Mouse (Mus musculus) midbrain, embryonic 16.5 days (tissue): ENCODE results near the gene Coro1b. TPM values are rescaled to one million over a fixed set of nuclear protein-coding genes. Genes with fewer than 3 reads are reported as not detected.

Source experiments
- ATAC-seq: fragments of 200-750 bp; cut with Nextera tagmentation; 2 replicates; pipeline ENCODE4 v1.8.0; 2017; ENCODE audit warnings: moderate TSS enrichment
- H3K27ac ChIP-seq: fragments of 300-500 bp; sonication (generic); 2 replicates; pipeline ENCODE4 v1.5.1; 2014; ENCODE audit warnings: mild to moderate bottlenecking, low read length, mixed read lengths
- H3K27me3 ChIP-seq: fragments of 300-500 bp; sonication (generic); 2 replicates; pipeline ENCODE4 v1.6.1; 2014; ENCODE audit warnings: low read depth, low read length, mixed read lengths; ENCODE audit not compliant: control insufficient read depth, insufficient read depth
- H3K36me3 ChIP-seq: fragments of 300-500 bp; sonication (generic); 2 replicates; pipeline ENCODE4 v1.6.1; 2014; ENCODE audit warnings: mild to moderate bottlenecking, low read length, moderate library complexity, mixed read lengths; ENCODE audit not compliant: control insufficient read depth, insufficient read depth
- H3K4me1 ChIP-seq: fragments of 300-500 bp; sonication (generic); 2 replicates; pipeline ENCODE4 v1.6.1; 2014; ENCODE audit warnings: mild to moderate bottlenecking, low read length, mixed read lengths; ENCODE audit not compliant: control insufficient read depth, insufficient read depth
- H3K4me2 ChIP-seq: fragments of 300-500 bp; sonication (generic); 2 replicates; pipeline ENCODE4 v1.6.1; 2014; ENCODE audit warnings: mild to moderate bottlenecking, low read length, mixed read lengths
- H3K4me3 ChIP-seq: fragments of 300-500 bp; sonication (generic); 2 replicates; pipeline ENCODE4 v1.5.1; 2014; ENCODE audit warnings: low read depth, mild to moderate bottlenecking, low read length, moderate library complexity, mixed read lengths
- H3K9ac ChIP-seq: fragments of 300-500 bp; sonication (generic); 2 replicates; pipeline ENCODE4 v1.6.1; 2014; ENCODE audit warnings: low read depth, low read length, mixed read lengths
- H3K9me3 ChIP-seq: fragments of 300-500 bp; sonication (generic); replicated peaks from 2 replicates; pipeline ENCODE4 v1.6.1; 2014; ENCODE audit warnings: mild to moderate bottlenecking, low read length, mixed read lengths; ENCODE audit not compliant: control insufficient read depth, poor library complexity, severe bottlenecking
- WGBS: fragments of 180-500 bp; shearing (Covaris S2); extraction: QIAGEN DNeasy Blood & Tissue Kit; methylation state at CpG from one replicate; pipeline ENCODE4 v1.1.7; 2014; 5-methylcytosine and 5-hydroxymethylcytosine counted together
- polyA plus RNA-seq: library from polyadenylated mRNA; unstranded; fragments of >200 nt; fragmentation: Nextera tagmentation; extraction: Ambion mirVana; gene quantifications from 2 replicates; pipeline ENCODE4 v1.2.1, GENCODE M21; 2015

Coro1b gene
- polyA plus RNA-seq, 1 experiment from 2014 or later, result 119 TPM

GRCm38 (mm10) chr19:4150567-4151487 is 2.4 kb downstream of the Coro1b start:
- 87% methylated on average over 22 of the region's 22 CpGs for WGBS

GRCm38 (mm10) chr19:4151488-4151860 is 3.1 kb downstream of the Coro1b start:
- WGBS, result 81% methylated on average over 5 of the region's 5 CpGs
- Histone ChIP-seq H3K27me3 (no peaks in the 10 kb centered on the region), H3K4me2 (no peak overlapping the region), H3K4me1 (peaks cover 15% of the 10 kb centered on the region), H3K4me3 (no peak overlapping the region), H3K36me3 (peaks cover 8% of the 10 kb centered on the region; the same call in 1 of the 2 replicates), H3K27ac (no peak overlapping the region), H3K9ac (no peak overlapping the region), H3K9me3 (no peaks in the 10 kb centered on the region)
- ATAC-seq, result no peak

More at GRCm38 (mm10) chr19:4150567-4151487, 2.4 kb downstream of the Coro1b start:
- Histone ChIP-seq H3K27ac (no peak overlapping the region), H3K9me3 (no peaks in the 10 kb centered on the region), H3K27me3 (no peaks in the 10 kb centered on the region), H3K36me3 (peaks cover 2% of the 10 kb centered on the region; the same call in 1 of the 2 replicates), H3K4me2 (no peak overlapping the region), H3K4me1 (peaks cover 15% of the 10 kb centered on the region), H3K9ac (no peak overlapping the region), H3K4me3 (no peak overlapping the region)
- no peak for ATAC-seq

- H3K36me3 ChIP-seq, result peaks cover 12% of the 10 kb centered on the region; the same call in 1 of the 2 replicates
- peaks cover 15% of the 10 kb centered on the region for H3K4me1 ChIP-seq
- no peak for ATAC-seq
- H3K9ac ChIP-seq, result no peak overlapping the region
- WGBS, result 92% methylated on average over 5 of the region's 5 CpGs
- no peak overlapping the region for H3K4me2 ChIP-seq
- no peaks in the 10 kb centered on the region for H3K9me3 ChIP-seq
- no peak overlapping the region for H3K4me3 ChIP-seq
- no peak overlapping the region for H3K27ac ChIP-seq
- H3K27me3 ChIP-seq, result no peaks in the 10 kb centered on the region
Observed at GRCm38 (mm10) chr19:4151898-4152297, 3.5 kb downstream of the Coro1b start.

GRCm38 (mm10) chr19:4152445-4153231 is 4.2 kb downstream of the Coro1b start:
- Histone ChIP-seq H3K4me1 (peaks cover 15% of the 10 kb centered on the region), H3K4me3 (no peak overlapping the region), H3K4me2 (no peak overlapping the region), H3K36me3 (peaks cover 16% of the 10 kb centered on the region; the same call in 1 of the 2 replicates), H3K9me3 (no peaks in the 10 kb centered on the region), H3K9ac (no peak overlapping the region), H3K27ac (no peak overlapping the region), H3K27me3 (no peaks in the 10 kb centered on the region)
- 93% methylated on average over 8 of the region's 8 CpGs for WGBS
- no peak for ATAC-seq

GRCm38 (mm10) chr19:4153232-4153654 is 4.8 kb downstream of the Coro1b start, which contains the start of gene Ptprcap:
TSS of gene Ptprcap (plus strand) at chr19:4153604.
- no peaks in the 10 kb centered on the region for H3K27me3 ChIP-seq
- ATAC-seq, result no peak
- 74% methylated on average over 11 of the region's 11 CpGs for WGBS
- no peak within 1 kb of the TSS for H3K27ac ChIP-seq
- no peaks in the 10 kb centered on the region for H3K9me3 ChIP-seq
- H3K4me1 ChIP-seq, result peaks cover 10% of the 10 kb centered on the region
- H3K9ac ChIP-seq, result no peak within 1 kb of the TSS
- no peak within 1 kb of the TSS for H3K4me2 ChIP-seq
- H3K4me3 ChIP-seq, result no peak within 1 kb of the TSS
- peaks cover 18% of the 10 kb centered on the region; the same call in 1 of the 2 replicates for H3K36me3 ChIP-seq

- Histone ChIP-seq H3K9ac (no peak overlapping the region), H3K36me3 (peaks cover 32% of the 10 kb centered on the region), H3K4me1 (peaks cover 2% of the 10 kb centered on the region)
Observed at GRCm38 (mm10) chr19:4154437-4155222, 6.2 kb downstream of the Coro1b start.

GRCm38 (mm10) chr19:4155223-4156072 is 7.0 kb downstream of the Coro1b start:
- Histone ChIP-seq H3K27ac (no peak overlapping the region), H3K9me3 (no peaks in the 10 kb centered on the region), H3K27me3 (no peaks in the 10 kb centered on the region), H3K9ac (no peak overlapping the region), H3K36me3 (peaks cover 32% of the 10 kb centered on the region), H3K4me1 (no peaks in the 10 kb centered on the region), H3K4me2 (no peak overlapping the region), H3K4me3 (no peak overlapping the region)
- WGBS, result 73% methylated on average over 6 of the region's 6 CpGs
- ATAC-seq, result no peak

More at GRCm38 (mm10) chr19:4154437-4155222, 6.2 kb downstream of the Coro1b start:
- Histone ChIP-seq H3K9me3 (no peaks in the 10 kb centered on the region), H3K27me3 (no peaks in the 10 kb centered on the region), H3K4me2 (no peak overlapping the region), H3K27ac (no peak overlapping the region), H3K4me3 (no peak overlapping the region)
- WGBS, result 83% methylated on average over 13 of the region's 13 CpGs
- ATAC-seq, result no peak

GRCm38 (mm10) chr19:4156073-4156579 is 7.7 kb downstream of the Coro1b start:
- H3K9ac ChIP-seq, result no peak overlapping the region
- no peaks in the 10 kb centered on the region for H3K9me3 ChIP-seq
- WGBS, result 63% methylated on average over 20 of the region's 20 CpGs
- no peaks in the 10 kb centered on the region for H3K4me1 ChIP-seq
- no peak overlapping the region for H3K27ac ChIP-seq
- H3K4me2 ChIP-seq, result no peak overlapping the region
- H3K27me3 ChIP-seq, result no peaks in the 10 kb centered on the region
- no peak overlapping the region for H3K4me3 ChIP-seq
- no peak for ATAC-seq
- H3K36me3 ChIP-seq, result peaks cover 30% of the 10 kb centered on the region
